Mouse (Mus musculus): Measurements from ENCODE around the gene Abcg2.

The Abcg2 gene

DNA sequence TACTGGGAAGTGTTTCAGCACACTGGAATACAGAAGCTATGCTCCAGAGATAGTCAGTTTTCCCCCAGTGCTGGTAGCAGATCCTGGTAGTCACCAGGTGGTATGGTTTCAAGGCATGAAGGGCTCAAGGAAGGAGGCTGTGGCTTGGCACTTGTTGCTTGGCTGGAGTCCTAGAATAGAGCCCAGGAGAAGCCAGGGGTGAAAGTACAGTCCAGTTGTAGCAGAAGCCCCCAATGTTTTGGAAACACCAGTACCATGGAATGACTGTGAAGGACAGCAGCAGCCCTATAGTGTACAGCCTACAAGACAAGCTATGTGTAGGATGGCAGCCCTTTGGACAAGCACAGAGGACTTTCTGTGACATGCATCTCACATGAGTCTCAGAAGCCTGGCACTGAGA lies 54.2 kb downstream of the Abcg2 start:
- DNase-seq (ENCODE audit: low spot score in 2 of 2) = no peak

DNA sequence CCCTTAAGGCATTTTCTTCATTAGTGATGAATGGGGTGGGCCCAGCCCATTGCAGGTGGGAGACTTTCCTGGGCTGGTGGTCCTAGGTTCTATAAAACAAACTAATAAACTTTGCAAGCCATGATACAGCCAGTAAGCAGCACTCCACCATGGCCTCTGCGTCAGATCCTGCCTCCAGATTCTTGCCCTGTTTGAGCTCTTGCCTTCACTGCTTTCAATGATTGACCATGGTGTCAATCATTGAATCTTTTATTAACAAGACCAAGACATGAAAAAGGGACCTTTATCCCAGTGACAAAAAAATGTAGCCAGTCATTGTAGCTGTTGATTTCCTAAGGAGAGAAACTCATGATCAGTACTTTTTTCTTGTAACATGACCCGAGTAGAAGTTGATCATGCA lies 55.1 kb downstream of the Abcg2 start:
- DNase-seq (ENCODE audit: low spot score in 2 of 2) = no peak

DNA sequence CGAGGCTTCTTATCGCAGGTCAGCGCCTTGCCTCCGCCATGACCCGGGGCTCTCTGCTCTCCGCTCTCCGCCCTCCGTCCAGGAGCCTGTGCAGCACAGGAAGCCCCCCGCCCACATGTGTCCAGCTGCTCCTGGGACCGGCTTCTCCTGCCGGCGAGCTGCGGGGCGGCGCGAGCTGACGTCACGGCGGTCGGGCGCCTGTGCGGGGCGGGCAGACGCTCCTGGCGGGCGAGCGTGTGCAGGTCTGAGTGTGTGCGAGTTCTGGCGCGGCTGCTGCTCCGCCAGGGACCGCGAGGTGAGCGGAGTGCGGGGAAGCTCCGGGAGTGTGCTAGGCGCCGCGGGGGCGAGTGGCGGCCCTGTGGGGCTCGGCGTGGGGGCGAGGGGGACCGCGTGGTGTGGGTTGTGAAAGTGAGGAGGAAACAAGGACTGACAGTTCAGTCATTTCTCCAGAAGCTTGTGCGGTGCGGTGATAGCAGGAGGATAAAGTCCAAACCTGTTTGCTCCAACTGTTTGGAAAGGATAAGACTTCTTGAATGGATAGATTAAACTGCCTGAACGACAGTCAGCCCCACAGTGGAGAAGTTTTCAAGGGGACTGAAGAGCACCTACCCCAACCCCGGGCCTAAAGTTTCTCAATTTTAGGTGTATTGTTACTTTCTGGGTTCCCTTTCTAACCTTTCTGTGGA lies 56.2 kb downstream of the Abcg2 start:
- DNase-seq (ENCODE audit: low spot score in 2 of 2) = peak; percentile 57 to 66

DNA sequence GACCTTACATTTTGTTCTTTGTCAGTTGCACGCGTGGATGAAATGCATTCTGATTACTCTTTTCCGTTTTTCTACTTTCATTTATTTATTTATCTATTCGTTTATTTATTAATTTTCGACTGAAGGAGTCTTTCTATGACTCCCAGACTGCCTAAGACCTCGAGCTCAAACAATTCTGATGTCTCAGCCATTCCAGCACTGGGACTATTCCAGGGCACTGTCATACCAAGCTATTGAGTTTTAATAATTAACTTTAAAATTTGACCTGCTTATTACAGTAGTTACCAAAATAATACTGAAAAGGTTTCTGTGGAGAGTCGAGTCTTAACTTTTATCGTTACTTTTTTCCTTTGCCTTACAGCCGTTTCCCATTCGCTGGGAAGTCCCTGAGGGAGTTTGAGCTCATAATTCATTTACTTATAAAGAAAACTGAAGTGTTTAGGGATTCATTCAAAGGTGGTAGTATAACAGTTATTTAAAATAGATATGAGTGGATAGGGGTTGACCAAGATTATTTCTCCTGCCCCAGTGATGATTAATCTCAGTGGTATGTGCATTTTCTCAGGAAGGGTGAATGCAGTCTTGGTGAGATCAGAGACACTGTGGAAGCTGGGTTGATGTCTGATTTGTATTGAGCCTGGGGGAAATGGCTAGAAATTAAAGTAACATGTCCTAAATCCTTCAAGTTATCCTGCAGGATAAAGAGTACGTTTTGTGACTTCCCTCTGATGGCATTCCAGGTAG lies 56.9 kb downstream of the Abcg2 start:
- DNase-seq (ENCODE audit: low spot score in 2 of 2) = no peak

DNA sequence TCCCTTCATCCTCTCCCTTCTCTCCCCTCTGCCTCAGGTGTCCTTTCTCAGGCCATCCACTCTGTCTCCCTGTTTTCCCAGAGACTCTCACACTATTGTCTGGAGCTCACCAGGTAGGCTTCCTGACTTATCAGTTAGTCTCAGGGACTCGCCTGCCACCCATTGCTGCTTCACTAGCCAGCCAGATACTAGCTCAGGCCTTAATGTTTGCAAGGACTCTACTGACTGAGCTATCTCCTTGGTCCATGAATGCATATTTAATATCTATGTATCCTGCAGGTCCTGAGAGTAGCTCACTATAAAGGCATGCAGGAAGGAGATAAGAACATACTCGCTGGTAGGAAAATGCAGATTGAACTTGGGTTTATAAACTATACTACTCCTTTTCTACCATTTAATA lies 57.9 kb downstream of the Abcg2 start:
- no peak for DNase-seq (ENCODE audit: low spot score in 2 of 2)

DNA sequence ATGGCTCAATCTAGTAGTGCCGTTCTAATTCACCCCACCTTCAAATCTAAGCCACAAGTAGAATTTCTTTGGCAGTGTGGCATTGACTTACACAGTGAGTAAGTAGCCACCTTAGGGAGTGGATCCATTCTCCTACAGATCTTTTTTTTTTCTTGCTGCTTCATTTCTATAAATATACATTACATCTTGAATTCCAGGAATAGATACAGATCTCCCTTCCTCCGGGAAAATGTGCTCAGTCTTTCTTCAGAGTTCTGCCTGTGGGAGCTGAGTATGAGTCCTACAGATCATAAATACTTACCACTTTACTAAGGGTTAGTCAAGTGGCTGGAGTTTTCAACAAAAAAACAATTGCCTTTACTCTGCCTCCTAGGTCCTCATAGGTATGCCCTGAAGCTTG lies 60.3 kb downstream of the Abcg2 start:
- no peak for DNase-seq (ENCODE audit: low spot score in 2 of 2)

DNA sequence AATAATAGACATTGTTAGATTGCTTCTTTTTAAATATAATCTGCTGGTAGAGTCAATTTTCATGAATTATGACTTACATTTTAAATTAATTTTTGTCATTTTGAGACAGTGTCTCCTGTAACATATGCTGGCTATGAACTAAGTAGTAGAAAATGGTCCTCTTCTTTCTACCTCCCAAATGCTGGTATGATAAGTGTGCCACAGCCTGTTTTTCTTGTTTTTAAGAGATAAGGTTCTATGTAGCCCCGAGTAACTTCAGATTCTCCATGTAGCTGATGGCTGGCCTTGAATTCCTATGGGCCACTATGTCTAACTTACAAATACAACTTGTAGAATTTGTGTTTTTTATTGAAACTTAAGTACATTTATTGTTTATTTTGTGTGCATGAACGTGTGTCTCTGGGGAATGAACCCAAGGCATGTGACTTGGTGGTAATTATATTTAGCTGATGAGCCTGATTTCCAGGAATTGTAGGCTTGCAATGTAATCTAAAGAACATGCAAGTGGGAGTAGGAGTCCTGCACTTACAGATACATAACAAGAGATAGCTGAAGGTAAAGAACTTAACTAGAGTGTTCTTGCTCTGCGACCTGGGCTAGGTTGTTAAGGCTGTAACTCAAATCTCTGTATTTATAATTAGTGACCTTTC lies 63.9 kb downstream of the Abcg2 start:
- no peak for DNase-seq (ENCODE audit: low spot score in 2 of 2)

DNA sequence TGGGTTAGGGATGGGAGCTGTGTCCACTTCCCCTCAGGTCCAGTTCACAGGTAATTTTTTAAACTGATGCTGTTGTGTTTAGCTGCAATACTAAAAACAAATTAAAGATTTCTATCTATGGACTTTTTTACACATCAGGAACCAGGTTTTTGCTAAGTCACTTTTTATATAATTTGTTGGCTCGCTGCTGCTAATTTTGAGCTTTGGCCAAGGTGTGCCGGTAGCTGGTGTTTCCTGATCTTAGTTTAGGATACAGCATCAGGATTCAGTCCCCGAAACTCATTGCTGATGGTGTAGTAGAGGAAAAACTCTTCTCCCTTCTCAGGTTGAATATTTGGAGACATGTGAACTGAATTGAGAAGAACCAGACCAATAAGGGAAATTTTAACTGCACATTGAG lies 65.8 kb downstream of the Abcg2 start:
- no peak for DNase-seq (ENCODE audit: low spot score in 2 of 2)

DNA sequence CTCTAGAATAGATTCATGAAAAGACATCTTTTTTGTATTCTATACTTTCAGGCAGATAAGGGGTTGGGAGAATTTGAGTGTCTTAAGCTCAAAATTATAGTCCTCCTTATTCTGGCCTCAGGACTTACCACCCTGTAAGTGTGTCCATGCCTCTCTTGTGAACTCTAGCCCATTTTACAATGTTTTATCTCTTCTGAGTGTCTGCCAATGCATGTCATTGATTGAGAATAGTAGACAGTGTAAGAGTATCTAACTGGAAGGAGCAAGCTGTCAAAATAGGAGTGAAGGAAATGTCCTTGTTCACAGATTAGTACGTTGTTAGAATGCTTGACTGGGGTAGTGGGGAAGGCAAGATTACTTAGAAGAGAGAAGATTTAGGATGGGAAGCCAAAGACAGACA lies 66.7 kb downstream of the Abcg2 start:
- DNase-seq (ENCODE audit: low spot score in 2 of 2) = no peak

DNA sequence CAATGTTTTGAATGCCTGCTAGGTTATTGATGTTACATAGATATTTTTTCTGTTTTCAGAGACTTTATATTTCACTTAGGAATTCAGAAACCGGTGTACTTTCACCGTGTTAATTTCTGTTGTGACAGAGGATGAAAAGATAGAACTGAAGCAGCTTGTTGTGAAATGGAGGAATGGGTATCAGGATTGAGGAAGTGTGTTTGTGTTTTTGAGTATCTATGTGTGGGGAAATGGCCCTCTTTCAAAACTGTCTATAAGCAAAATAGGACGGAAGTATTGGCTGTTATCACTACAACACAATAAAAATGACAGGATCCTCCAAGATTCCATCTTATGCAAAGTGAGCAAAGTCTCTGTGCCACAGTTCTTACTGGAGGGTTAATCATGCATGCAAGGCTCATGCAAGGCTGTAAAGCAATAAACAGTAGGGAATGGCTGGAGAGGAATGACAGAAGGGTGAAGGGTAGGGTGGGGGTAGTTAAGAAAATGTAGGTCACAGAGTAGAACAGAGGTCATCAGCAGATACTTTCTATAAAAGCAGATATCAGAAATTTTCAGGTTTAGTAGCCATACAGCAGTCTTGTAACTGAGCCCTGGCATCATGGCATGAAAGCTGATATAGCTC lies 76.7 kb downstream of the Abcg2 start:
- no peak for DNase-seq (ENCODE audit: low spot score in 2 of 2)

DNA sequence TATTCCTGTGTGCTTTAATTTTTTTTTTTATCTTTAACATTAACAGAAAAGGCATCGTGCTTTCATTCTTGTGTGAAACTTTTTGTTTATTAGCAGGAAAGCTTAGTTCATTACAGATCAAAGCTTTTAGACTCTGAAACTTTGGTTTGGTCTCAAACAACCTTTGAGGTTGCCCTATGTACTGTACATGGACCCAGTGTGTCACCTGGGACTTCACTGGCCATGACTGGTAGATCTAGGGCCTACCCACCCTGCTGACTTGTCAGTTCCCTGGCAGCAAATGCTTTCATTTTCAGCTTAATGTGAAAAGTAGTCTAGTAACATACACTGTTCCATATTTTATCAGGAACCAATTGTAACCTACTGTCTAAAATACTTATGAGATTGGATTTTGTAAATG lies 93.5 kb downstream of the Abcg2 start:
- DNase-seq (ENCODE audit: low spot score in 2 of 2) = no peak

DNA sequence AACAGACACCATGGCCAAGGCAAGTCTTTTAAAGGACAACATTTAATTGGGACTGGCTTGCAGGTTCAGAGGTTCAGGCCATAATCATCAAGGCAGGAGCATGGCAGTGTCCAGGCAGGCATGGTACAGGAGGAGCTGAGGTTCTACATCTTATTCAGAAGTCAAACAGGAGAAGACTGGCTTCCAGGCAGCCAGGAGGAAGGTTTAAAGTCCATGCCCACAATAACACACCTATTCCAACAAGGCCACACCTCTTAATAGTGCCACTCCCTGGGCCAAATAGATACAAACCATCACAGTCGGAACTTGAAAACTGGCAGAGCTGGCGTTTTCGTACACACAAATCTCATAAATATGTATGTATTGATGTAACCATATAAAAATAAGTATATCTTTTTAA lies 94.2 kb downstream of the Abcg2 start:
- no peak for DNase-seq (ENCODE audit: low spot score in 2 of 2)

DNA sequence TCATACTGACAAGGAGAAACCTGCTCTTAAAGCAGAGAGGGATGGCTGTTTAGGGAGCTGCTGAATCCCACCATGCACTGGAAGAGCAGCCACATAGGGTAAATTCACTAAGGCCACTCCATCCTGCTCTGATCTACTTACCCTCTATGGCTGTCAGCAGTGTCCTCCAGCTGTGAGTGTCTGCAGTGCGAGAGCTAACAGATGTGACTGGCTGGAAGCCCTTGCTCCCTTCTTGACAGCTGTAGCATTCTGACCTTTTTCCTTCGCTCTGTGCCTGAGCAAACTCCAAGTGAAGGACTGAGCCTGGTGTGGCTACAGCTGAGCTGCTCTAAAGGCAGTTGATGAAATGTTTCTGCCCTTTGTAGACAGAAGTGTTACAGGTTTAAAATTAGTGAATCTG lies 107.3 kb downstream of the Abcg2 start:
- no peak for DNase-seq (ENCODE audit: low spot score in 2 of 2)

DNA sequence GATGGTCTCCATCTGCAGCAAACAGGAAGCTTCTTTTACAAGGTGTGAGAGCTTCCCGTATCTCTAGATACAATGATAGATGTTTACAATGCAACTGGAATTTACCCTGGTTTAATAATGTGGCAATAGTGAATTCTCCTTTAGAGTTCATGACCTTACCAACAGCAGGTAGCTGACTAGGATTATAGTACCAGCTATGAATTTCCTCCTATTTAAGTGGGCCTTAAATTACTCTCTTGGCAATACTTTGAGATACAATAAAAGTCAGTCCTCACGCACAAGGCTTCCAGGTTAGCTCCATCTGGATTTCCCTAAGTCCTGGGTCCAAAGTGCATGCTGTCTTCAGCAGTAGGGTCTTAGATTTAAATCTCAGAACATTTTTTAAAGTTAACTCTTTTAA lies 109.9 kb downstream of the Abcg2 start:
- DNase-seq (ENCODE audit: low spot score in 2 of 2) = no peak

DNA sequence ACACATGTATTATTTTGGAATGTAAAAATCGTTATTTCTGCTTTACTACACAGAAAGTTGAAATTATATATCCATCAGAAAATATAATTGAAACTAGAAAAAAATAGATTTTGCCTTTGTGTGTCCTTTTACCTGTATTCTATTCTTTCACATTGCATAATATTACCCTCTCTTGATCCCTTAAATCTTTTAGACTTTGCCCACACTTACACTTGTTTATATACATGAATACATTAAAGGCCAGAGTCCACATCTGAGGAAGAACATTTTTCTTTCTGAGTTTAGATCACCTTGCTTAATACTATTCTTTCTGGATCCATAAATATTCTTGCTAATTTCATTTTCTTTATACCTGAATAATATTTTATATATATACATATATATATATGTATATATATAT lies 110.4 kb downstream of the Abcg2 start:
- no peak for DNase-seq (ENCODE audit: low spot score in 2 of 2)

DNA sequence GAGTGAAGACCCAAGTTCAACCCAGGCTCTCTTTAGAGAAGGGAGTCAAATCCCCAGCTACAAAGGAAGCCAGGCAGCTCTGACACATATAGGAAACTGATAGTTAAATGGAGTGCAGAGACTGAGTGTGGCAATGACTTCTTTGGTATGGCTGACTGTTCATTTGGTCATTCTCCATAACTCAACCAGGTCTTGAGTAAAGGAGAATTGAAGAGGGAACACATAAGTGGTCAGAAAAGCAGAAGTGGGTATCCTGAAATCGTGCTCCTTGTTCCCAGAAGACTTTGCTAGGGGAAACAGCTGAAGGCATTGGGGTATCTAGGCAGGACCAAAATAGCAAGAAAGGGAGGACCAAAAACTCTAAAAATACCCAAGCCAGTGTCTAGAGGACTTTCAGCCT lies 126.0 kb downstream of the Abcg2 start:
- DNase-seq (ENCODE audit: low spot score in 2 of 2) = no peak

DNA sequence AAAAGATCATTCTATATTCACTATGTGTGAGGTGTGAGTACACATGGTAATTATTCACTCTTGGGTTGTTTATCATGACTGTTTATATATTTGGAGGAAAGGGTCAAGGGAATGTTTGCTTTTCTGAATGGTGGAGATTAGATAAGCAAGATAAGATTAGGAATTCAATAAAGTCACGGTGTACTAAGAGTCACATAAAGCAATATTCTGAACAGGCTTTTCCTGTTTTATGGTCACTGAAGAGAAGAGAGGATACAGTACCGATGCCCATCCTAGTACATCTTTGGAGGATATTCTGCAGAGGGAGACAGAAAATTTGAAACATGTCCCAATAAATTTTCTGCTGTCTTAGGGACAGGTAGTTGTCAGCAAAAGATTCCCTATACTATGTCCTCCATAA lies 127.6 kb downstream of the Abcg2 start:
- no peak for DNase-seq (ENCODE audit: low spot score in 2 of 2)

DNA sequence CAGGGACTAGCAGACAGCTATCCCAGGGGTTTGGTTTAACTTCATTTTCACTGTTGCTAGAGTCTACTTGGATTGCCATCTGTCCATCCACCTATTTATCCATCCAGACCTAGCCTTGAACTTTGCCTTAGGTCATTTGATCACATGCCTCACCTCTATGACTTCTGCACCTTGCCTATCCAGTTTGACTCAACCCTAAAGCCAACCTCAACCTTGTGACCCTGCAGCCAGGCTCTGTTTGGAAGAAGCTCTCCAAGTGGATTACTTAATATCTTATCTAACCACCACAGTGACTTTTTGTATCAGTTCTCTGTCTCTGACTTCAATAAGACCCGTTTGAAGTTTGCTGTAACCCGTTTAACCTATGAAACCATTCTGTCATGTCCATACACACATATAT lies 149.5 kb downstream of the Abcg2 start:
- no peak for DNase-seq (ENCODE audit: low spot score in 2 of 2)

DNA sequence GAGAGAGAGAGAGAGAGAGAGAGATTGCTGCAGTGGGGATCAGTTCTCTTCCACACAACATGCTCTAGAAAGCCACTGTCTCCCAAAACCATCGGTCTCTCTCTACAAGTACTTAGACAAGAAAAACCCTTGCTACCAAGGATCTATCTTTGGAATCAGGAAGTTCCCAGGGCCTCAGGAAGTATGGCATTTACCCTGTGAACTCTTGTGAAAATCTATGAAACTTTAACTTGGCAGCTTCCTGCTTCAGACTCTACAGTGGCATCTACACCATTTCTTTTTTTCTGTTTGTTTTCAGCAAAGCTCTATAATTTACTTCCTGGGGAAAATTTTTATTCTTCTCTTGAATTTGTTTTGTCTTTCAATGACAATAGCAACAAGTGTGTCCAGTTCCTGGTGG lies 150.8 kb downstream of the Abcg2 start:
- DNase-seq (ENCODE audit: low spot score in 2 of 2) = no peak

All from urinary bladder, postnatal 4 days (tissue).